Mouse (Mus musculus) urinary bladder, postnatal 14 days (tissue): ENCODE data around the gene Tarm1.

Experiments used
- DNase-seq: peaks from one replicate; pipeline ENCODE4 v3.0.0; 2021; ENCODE audit warnings: low spot score

Gene Tarm1

DNA sequence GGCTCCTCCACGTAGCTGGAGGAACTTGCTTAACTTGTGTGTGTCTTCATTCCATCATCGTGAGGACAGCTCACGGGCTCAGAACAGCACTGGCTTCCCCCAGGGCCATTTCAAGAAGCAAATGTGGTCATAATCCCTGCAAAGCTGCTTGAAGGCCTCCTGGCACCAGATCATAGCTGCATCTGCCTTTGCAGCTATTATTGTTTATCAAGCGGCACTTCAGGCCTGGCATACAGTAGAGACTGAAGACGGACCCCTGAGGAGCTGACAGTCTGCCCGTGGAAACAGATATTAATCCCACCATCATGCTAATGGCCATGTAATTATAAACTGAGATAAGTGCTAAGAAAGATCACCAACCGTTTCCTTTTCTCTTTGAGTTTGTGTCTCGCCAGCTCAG, 61.9 kb downstream of the Tarm1 start:
- no peak for DNase-seq

- DNase-seq: no peak
Observed at GRCm38 (mm10) chr7:3439984-3440383, 62.4 kb downstream of the Tarm1 start.

DNA sequence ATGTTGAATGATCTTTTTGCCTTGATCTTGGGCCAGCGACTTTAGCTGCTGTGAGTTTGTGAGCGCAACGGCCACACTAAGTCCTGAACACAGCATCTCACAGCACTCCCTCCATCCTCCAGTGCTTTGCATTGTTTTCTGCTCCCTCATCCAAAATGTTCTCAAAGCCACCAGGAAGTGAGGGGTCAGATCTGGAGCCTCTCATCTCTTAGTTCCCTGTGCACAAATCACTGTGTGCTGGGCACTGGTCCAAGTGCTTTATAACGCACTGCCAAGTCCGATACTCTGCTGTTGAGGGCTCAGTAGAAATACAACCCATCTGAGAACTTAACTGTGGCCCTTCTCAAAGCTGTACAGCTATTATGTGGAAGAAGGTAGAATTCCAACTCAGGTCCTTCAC, 64.5 kb downstream of the Tarm1 start:
- no peak for DNase-seq
